Mouse (Mus musculus) liver, postnatal 0 days (tissue): ENCODE results near the gene Ovca2.

Experiments
- CTCF ChIP-seq: sonication (generic); IDR thresholded peaks from 2 replicates; pipeline ENCODE4 v1.5.1; 2016; ENCODE audit warnings: antibody characterized with exemption, low read depth
- EP300 ChIP-seq: IDR thresholded peaks from 2 replicates; pipeline ENCODE4 v1.6.1; 2016; ENCODE audit warnings: antibody characterized with exemption, low read depth, mild to moderate bottlenecking

- TF ChIP-seq CTCF (peak; percentile 97), EP300 (no peak)
Measured at GRCm38 (mm10) chr11:75168590-75169361, 9.9 kb downstream of the Ovca2 start.
